Mouse (Mus musculus) lung, adult 2 months (tissue): ENCODE measurements around the gene Pcsk1n.

Experiments used
- CTCF ChIP-seq: fragments of 200-500 bp; IDR thresholded peaks from 2 replicates; pipeline ENCODE4 v1.5.1; 2011; ENCODE audit warnings: mild to moderate bottlenecking, low read length, control low read depth; ENCODE audit not compliant: insufficient read depth
- POLR2A ChIP-seq: fragments of 200-500 bp; IDR thresholded peaks from 2 replicates; pipeline ENCODE4 v1.6.1; 2011; ENCODE audit warnings: low read depth, mild to moderate bottlenecking, control low read depth, low read length, borderline replicate concordance; ENCODE audit errors: extremely low read depth

DNA sequence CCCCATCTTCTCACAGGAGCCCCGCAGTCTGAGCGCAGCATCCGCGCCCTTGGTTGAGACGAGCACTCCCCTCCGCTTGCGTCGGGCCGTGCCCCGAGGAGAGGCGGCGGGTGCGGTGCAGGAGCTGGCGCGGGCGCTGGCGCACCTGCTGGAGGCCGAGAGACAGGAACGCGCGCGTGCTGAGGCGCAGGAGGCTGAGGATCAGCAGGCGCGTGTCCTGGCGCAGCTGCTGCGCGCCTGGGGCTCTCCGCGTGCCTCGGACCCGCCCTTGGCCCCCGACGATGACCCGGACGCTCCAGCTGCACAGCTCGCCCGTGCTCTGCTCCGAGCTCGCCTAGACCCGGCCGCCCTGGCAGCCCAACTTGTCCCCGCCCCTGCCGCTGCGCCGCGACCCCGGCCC lies 2.4 kb downstream of the Pcsk1n start:
- TF ChIP-seq CTCF (no peak), POLR2A (no peak)
